Mouse (Mus musculus) CH12.LX (cell line): ENCODE data around the gene Prkar1a. TPM values are rescaled to one million over a fixed set of nuclear protein-coding genes. Genes with fewer than 3 reads are reported as not detected.

ENCODE experiments used
- DNase-seq: peaks from one replicate; pipeline ENCODE4 v3.0.0-alpha.2; 2013; ENCODE audit errors: extremely low read depth
- H3K27ac ChIP-seq: 2 replicates; pipeline ENCODE4 v1.5.1; 2012; ENCODE audit warnings: low read depth, mild to moderate bottlenecking, control low read depth, moderate library complexity; ENCODE audit not compliant: insufficient read depth
- H3K27me3 ChIP-seq: replicated peaks from 2 replicates; pipeline ENCODE3; 2012; ENCODE audit warnings: inconsistent platforms
- H3K36me3 ChIP-seq, 2 experiments: replicated peaks in 1 of 2; 2 replicates each; pipeline versions ENCODE3 to v1.6.1; 2012; ENCODE audit warnings: inconsistent platforms in 1 of 2, low read length in 1 of 2, mild to moderate bottlenecking in 1 of 2, mixed read lengths in 1 of 2, moderate library complexity in 1 of 2; ENCODE audit not compliant: control insufficient read depth in 1 of 2, insufficient read depth in 1 of 2
- H3K4me1 ChIP-seq, 2 experiments: 2 replicates each; pipeline ENCODE4 v1.6.1; 2012; ENCODE audit warnings: inconsistent platforms in 1 of 2, moderate library complexity in 1 of 2; ENCODE audit not compliant: insufficient read depth in 2 of 2, control insufficient read depth in 1 of 2
- H3K4me2 ChIP-seq: 2 replicates; pipeline ENCODE4 v1.6.1; 2012; ENCODE audit warnings: low read depth, mild to moderate bottlenecking, control low read depth; ENCODE audit not compliant: poor library complexity, insufficient read depth, severe bottlenecking
- H3K4me3 ChIP-seq, 3 experiments: fragments of 150-350 bp in 1 of 3; sonication (generic) in 1 of 3; replicated peaks in 1 of 3; 2 replicates each; pipeline versions ENCODE3 to v1.5.1; 2011 to 2012; ENCODE audit warnings: low read depth in 2 of 3, low read length in 2 of 3, mild to moderate bottlenecking in 2 of 3, moderate library complexity in 2 of 3, control low read depth in 1 of 3, improper control_type of control experiment in 1 of 3, inconsistent platforms in 1 of 3, mixed read lengths in 1 of 3; ENCODE audit not compliant: poor library complexity in 1 of 3
- H3K79me2 ChIP-seq: replicated peaks from 2 replicates; pipeline ENCODE4 v1.6.1; 2012; ENCODE audit warnings: mild to moderate bottlenecking, moderate library complexity; ENCODE audit not compliant: control insufficient read depth, poor library complexity, insufficient read depth, severe bottlenecking; ENCODE audit errors: extremely low read depth
- H3K9ac ChIP-seq: 2 replicates; pipeline ENCODE4 v1.6.1; 2012; ENCODE audit warnings: low read depth, mild to moderate bottlenecking, control low read depth, moderate library complexity; ENCODE audit not compliant: insufficient read depth
- H3K9me3 ChIP-seq: replicated peaks from 2 replicates; pipeline ENCODE3; 2012; ENCODE audit warnings: low read length, inconsistent platforms, mixed read lengths
- CHD1 ChIP-seq: IDR thresholded peaks from 2 replicates; pipeline ENCODE4 v1.6.1; 2012; ENCODE audit warnings: low read depth, low read length, improper control_type of control experiment, inconsistent platforms
- ELF1 ChIP-seq: IDR thresholded peaks from 2 replicates; pipeline ENCODE4 v1.6.1; 2014; ENCODE audit warnings: low read depth, mild to moderate bottlenecking, inconsistent platforms, low read length, improper control_type of control experiment
- EP300 ChIP-seq: IDR thresholded peaks from 2 replicates; pipeline ENCODE4 v1.6.1; 2011; ENCODE audit warnings: low read length, improper control_type of control experiment
- HCFC1 ChIP-seq: IDR thresholded peaks from 2 replicates; pipeline ENCODE4 v1.6.1; 2012; ENCODE audit warnings: low read depth, mild to moderate bottlenecking, inconsistent platforms, low read length, improper control_type of control experiment
- IRF4 ChIP-seq: IDR thresholded peaks from 2 replicates; pipeline ENCODE4 v1.6.1; 2014; ENCODE audit warnings: low read depth, mild to moderate bottlenecking, inconsistent platforms, low read length, improper control_type of control experiment
- JUND ChIP-seq: conservative IDR thresholded peaks from 2 replicates; pipeline ENCODE4 v1.6.1; 2011; ENCODE audit warnings: low read depth, low read length, improper control_type of control experiment
- KAT2A ChIP-seq: IDR thresholded peaks from 2 replicates; pipeline ENCODE4 v1.6.1; 2012; ENCODE audit warnings: low read length, improper control_type of control experiment, inconsistent platforms; ENCODE audit not compliant: insufficient replicate concordance
- MAFK ChIP-seq: IDR thresholded peaks from 2 replicates; pipeline ENCODE4 v1.6.1; 2011; ENCODE audit warnings: low read length, improper control_type of control experiment; ENCODE audit not compliant: insufficient replicate concordance
- MAX ChIP-seq: IDR thresholded peaks from 2 replicates; pipeline ENCODE4 v1.6.1; 2011; ENCODE audit warnings: low read length, improper control_type of control experiment
- MAZ ChIP-seq: IDR thresholded peaks from 2 replicates; pipeline ENCODE4 v1.6.1; 2012; ENCODE audit warnings: low read depth, mild to moderate bottlenecking, inconsistent platforms, low read length, improper control_type of control experiment, moderate library complexity
- MXI1 ChIP-seq: IDR thresholded peaks from 2 replicates; pipeline ENCODE4 v1.6.1; 2011; ENCODE audit warnings: mild to moderate bottlenecking, low read depth, low read length, improper control_type of control experiment
- PAX5 ChIP-seq: IDR thresholded peaks from 2 replicates; pipeline ENCODE4 v1.6.1; 2012; ENCODE audit warnings: low read length, inconsistent platforms, mixed read lengths
- POLR2A ChIP-seq: IDR thresholded peaks from 2 replicates; pipeline ENCODE4 v1.6.1; 2011; ENCODE audit warnings: low read depth, mild to moderate bottlenecking, improper control_type of control experiment, low read length
- RAD21 ChIP-seq: IDR thresholded peaks from 2 replicates; pipeline ENCODE4 v1.6.1; 2011; ENCODE audit warnings: low read depth, mild to moderate bottlenecking, low read length, improper control_type of control experiment, moderate library complexity
- RCOR1 ChIP-seq: conservative IDR thresholded peaks from 2 replicates; pipeline ENCODE4 v1.6.1; 2012; ENCODE audit warnings: low read depth, mild to moderate bottlenecking, inconsistent platforms, low read length, improper control_type of control experiment
- TCF12 ChIP-seq: IDR thresholded peaks from 2 replicates; pipeline ENCODE4 v1.6.1; 2014; ENCODE audit warnings: low read depth, mild to moderate bottlenecking, inconsistent platforms, low read length, improper control_type of control experiment
- UBTF ChIP-seq: IDR thresholded peaks from 2 replicates; pipeline ENCODE4 v1.6.1; 2012; ENCODE audit warnings: low read depth, mild to moderate bottlenecking, inconsistent platforms, low read length, improper control_type of control experiment, moderate library complexity
- USF2 ChIP-seq: conservative IDR thresholded peaks from 2 replicates; pipeline ENCODE4 v1.6.1; 2011; ENCODE audit warnings: low read depth, low read length, improper control_type of control experiment
- ZKSCAN1 ChIP-seq: IDR thresholded peaks from 2 replicates; pipeline ENCODE4 v1.6.1; 2012; ENCODE audit warnings: low read depth, inconsistent platforms, low read length, improper control_type of control experiment, borderline replicate concordance
- dilution Hi-C: fragments of 300-500 bp; cut with MboI; formaldehyde crosslinking; loops from 2 replicates; pipeline ENCODE4 v1.14.3; 2020; ENCODE audit warnings: low sequenced_read_pairs; ENCODE audit not compliant: extremely low pct_unique_long_range_greater_than_20kb, extremely low pct_ligation_motif_present
- in situ Hi-C: fragments of 300-500 bp; cut with MboI; formaldehyde crosslinking; loops from 3 replicates; pipeline ENCODE4 v1.14.3; 2019; ENCODE audit warnings: low sequenced_read_pairs, low pct_ligation_motif_present, low pct_unique_long_range_greater_than_20kb, mixed read lengths
- polyA plus RNA-seq: library from polyadenylated mRNA; unstranded; fragments of >175 nt; gene quantifications from 2 replicates; pipeline ENCODE4 v1.2.1, GENCODE M21; 2012; ENCODE audit warnings: low read depth; ENCODE audit not compliant: insufficient read length
- total RNA-seq, 2 experiments: library from RNA; depleted of rRNA; stranded (reverse); fragments of 300-350 nt in 1 of 2; fragments of >200 nt in 1 of 2; gene quantifications; 2 replicates each; pipeline ENCODE4 v1.2.3; 2012 to 2014

Prkar1a gene
- total and polyA plus RNA-seq, 3 experiments: 93.1 to 220 (median 111) TPM

DNA sequence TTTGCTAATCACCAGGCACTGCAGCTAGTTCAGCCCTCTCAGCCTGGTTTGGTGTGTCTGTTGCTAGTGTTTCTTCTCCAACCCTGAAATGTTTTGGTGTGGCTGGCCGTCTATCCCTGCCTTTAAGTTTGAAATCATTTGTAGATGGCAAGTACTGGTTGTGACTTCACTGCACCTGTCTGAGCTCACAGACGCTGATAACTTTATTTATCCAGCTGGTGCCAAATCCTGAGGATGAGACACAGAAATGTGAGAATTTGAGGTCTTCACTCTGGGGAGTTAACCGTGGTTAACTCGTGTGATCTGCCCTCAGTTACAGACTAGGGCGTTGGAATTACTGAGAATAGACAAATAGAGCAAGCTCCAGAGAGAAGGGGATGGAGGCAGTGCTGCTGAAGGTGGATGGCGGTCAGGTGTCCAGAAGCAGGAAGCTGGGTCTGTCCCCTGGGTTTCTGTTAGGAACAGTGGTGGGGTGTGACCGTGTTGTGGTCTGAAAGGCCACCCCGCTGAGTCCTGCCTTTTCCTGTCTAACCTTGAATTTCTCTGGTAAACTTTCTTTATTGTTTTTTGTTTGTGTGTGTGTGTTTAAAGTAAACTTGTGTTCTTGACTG is 19.0 kb downstream of the Prkar1a start:
- Histone ChIP-seq H3K4me2 (no peak overlapping the region), H3K4me1 (peaks cover 11 to 36% of the 10 kb centered on the region in 2 experiments), H3K27me3 (no peaks in the 10 kb centered on the region), H3K4me3 (no peak overlapping the region), H3K9me3 (no peaks in the 10 kb centered on the region), H3K36me3 (peaks cover 57 to 85% of the 10 kb centered on the region in 2 experiments), H3K79me2 (no peaks in the 10 kb centered on the region), H3K9ac (no peak overlapping the region), H3K27ac (no peak overlapping the region)
- dilution Hi-C loops (no loop called here), in situ Hi-C loops (no loop called here)
- no peak for DNase-seq
- TF ChIP-seq RCOR1: no peak
- TF ChIP-seq CHD1: no peak
- no peak for TF ChIP-seq JUND
- TF ChIP-seq MAZ: no peak
- TF ChIP-seq ZKSCAN1: no peak
- no peak for TF ChIP-seq PAX5
- TF ChIP-seq KAT2A: no peak
- TF ChIP-seq TCF12: no peak
- no peak for TF ChIP-seq EP300
- TF ChIP-seq MAX: no peak
- no peak for TF ChIP-seq MAFK
- no peak for TF ChIP-seq UBTF
- TF ChIP-seq POLR2A: no peak
- no peak for TF ChIP-seq USF2
- TF ChIP-seq ELF1: no peak
- TF ChIP-seq RAD21: no peak
- no peak for TF ChIP-seq IRF4
- no peak for TF ChIP-seq MXI1

DNA sequence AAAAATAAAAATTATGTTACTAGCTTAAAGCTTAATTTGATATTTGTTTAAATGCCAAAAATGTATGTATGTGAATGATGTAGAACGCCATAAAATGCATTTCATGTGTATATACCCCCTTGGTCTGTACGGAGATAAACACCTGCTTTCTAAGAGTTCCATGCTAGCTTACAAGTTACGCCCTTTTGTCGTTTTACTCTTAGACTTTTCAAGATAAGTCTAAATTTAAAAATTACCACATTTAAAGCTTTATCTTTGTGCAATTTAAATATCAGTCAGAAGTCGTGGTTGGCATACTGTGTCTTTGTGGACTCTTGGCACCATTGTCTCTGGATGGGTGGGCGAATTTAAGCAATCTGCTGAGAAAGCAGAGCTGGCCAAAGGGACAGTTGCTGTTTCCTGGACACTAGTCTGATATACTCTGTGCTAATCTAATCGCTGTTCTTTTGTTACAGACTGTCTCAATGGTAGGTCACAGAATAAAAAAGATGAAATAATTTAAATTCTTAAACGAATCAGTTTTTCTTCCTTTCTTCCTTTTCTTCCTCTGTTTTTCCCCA is 20.0 kb downstream of the Prkar1a start:
- Histone ChIP-seq H3K9ac (no peak overlapping the region), H3K9me3 (no peaks in the 10 kb centered on the region), H3K4me3 (no peak overlapping the region), H3K36me3 (peaks cover 48 to 77% of the 10 kb centered on the region in 2 experiments), H3K27me3 (no peaks in the 10 kb centered on the region), H3K4me2 (no peak overlapping the region), H3K4me1 (peaks cover 11 to 36% of the 10 kb centered on the region in 2 experiments), H3K27ac (no peak overlapping the region), H3K79me2 (no peaks in the 10 kb centered on the region)
- TF ChIP-seq MAX (no peak), HCFC1 (no peak)
- DNase-seq: no peak
- in situ Hi-C loops (no loop called here), dilution Hi-C loops (no loop called here)
